Mouse (Mus musculus) heart, embryonic 12.5 days (tissue): ENCODE data around the gene Usp24. TPM values are rescaled to one million over a fixed set of nuclear protein-coding genes. Genes with fewer than 3 reads are reported as not detected.

Experiments
- polyA plus RNA-seq: library from polyadenylated mRNA; unstranded; fragments of >200 nt; fragmentation: Nextera tagmentation; extraction: Ambion mirVana; gene quantifications from 2 replicates; pipeline ENCODE4 v1.2.1, GENCODE M21; 2016

Usp24 gene
- polyA plus RNA-seq, 1 experiment from 2014 or later = 10.4 TPM

Other genes starting within 250 kb of the Usp24 start
- 0.54 and 1.2 TPM in 2 replicates for gene Pcsk9, start 148.1 kb downstream of the Usp24 start, polyA plus RNA-seq
- not detected in 2 replicates for gene Bsnd, start 176.1 kb downstream of the Usp24 start, polyA plus RNA-seq
- gene Dhcr24, start 244.8 kb downstream of the Usp24 start, polyA plus RNA-seq = 3.9 and 4.7 TPM in 2 replicates